Mouse (Mus musculus) erythroblast, embryonic 14.5 days (primary cell): ENCODE measurements around the gene Gm13285. TPM values are rescaled to one million over a fixed set of nuclear protein-coding genes. Genes with fewer than 3 reads are reported as not detected.
"Not testable (repeated sequence)": the region's sequence is repeated elsewhere in the genome, so short reads cannot be mapped to it uniquely, and the experiment has no call there.

Experiments
- H3K27me3 ChIP-seq: 2 replicates; pipeline ENCODE4 v1.6.1; 2012; ENCODE audit warnings: inconsistent platforms; ENCODE audit not compliant: control insufficient read depth
- H3K36me3 ChIP-seq: 2 replicates; pipeline ENCODE4 v1.6.1; 2012; ENCODE audit warnings: mild to moderate bottlenecking, inconsistent platforms; ENCODE audit not compliant: control insufficient read depth
- H3K4me1 ChIP-seq: 2 replicates; pipeline ENCODE4 v1.6.1; 2012; ENCODE audit warnings: inconsistent platforms; ENCODE audit not compliant: control insufficient read depth
- H3K4me3 ChIP-seq: replicated peaks from 2 replicates; pipeline ENCODE3; 2012; ENCODE audit warnings: moderate library complexity, mild to moderate bottlenecking, inconsistent platforms
- H3K9me3 ChIP-seq: 2 replicates; pipeline ENCODE4 v1.6.1; 2012; ENCODE audit warnings: low read length, inconsistent platforms, mixed read lengths; ENCODE audit not compliant: control insufficient read depth
- GATA1 ChIP-seq: IDR thresholded peaks from 2 replicates; pipeline ENCODE4 v1.6.1; 2012; ENCODE audit warnings: low read length, inconsistent platforms, mixed read lengths
- TAL1 ChIP-seq: IDR thresholded peaks from 3 replicates; pipeline ENCODE4 v1.6.1; 2012; ENCODE audit warnings: low read length, inconsistent platforms, mixed read lengths
- polyA plus RNA-seq: library from polyadenylated mRNA; stranded (reverse); fragments of >175 nt; gene quantifications from 2 replicates; pipeline ENCODE4 v1.2.3, GENCODE M21; 2012

Gene Gm13285
- polyA plus RNA-seq, 1 experiment, result not detected

GRCm38 (mm10) chr4:88815928-88816327 lies 16.5 kb downstream of the Gm13285 start, which contains the start of gene Ifna7:
Gene Ifna7 (plus strand): TSS chr4:88816228.
- no peak within 1 kb of the TSS for H3K4me3 ChIP-seq
- no peaks in the 10 kb centered on the region for H3K4me1 ChIP-seq
- TF ChIP-seq GATA1 (no peak), TAL1 (no peak)
- no peaks in the 10 kb centered on the region for H3K9me3 ChIP-seq
- no peaks in the 10 kb centered on the region for H3K27me3 ChIP-seq
- H3K36me3 ChIP-seq, result no peaks in the 10 kb centered on the region

- Histone ChIP-seq H3K27me3 (no peaks in the 10 kb centered on the region), H3K9me3 (no peaks in the 10 kb centered on the region), H3K4me3 (no peak within 1 kb of the TSS), H3K4me1 (no peaks in the 10 kb centered on the region), H3K36me3 (no peaks in the 10 kb centered on the region)
- TF ChIP-seq GATA1 (no peak), TAL1 (no peak)
These were observed 20.2 kb downstream of the Gm13285 start, which contains the start of gene Ifna11 for GRCm38 (mm10) chr4:88819659-88820058. Gene Ifna11 (plus strand): TSS chr4:88819959.

- no peak overlapping the region for H3K4me3 ChIP-seq
- TF ChIP-seq TAL1 (no peak), GATA1 (no peak)
- no peaks in the 10 kb centered on the region for H3K4me1 ChIP-seq
These were observed 23.5 kb downstream of the Gm13285 start for GRCm38 (mm10) chr4:88822995-88823394.

GRCm38 (mm10) chr4:88827116-88827515 lies 27.7 kb downstream of the Gm13285 start, which contains the start of gene Ifna6:
Gene Ifna6 (plus strand): TSS chr4:88827416.
- not testable (repeated sequence) for H3K4me1 ChIP-seq, H3K27me3 ChIP-seq, H3K9me3 ChIP-seq, H3K4me3 ChIP-seq, H3K36me3 ChIP-seq

More at GRCm38 (mm10) chr4:88822995-88823394, 23.5 kb downstream of the Gm13285 start:
- H3K9me3 ChIP-seq, result no peaks in the 10 kb centered on the region
- no peaks in the 10 kb centered on the region for H3K36me3 ChIP-seq
- no peaks in the 10 kb centered on the region for H3K27me3 ChIP-seq

- Histone ChIP-seq H3K36me3 (no peaks in the 10 kb centered on the region), H3K27me3 (no peaks in the 10 kb centered on the region), H3K4me1 (no peaks in the 10 kb centered on the region), H3K9me3 (no peaks in the 10 kb centered on the region), H3K4me3 (no peak overlapping the region)
- TF ChIP-seq GATA1 (no peak), TAL1 (no peak)
These were observed 31.1 kb downstream of the Gm13285 start for GRCm38 (mm10) chr4:88830523-88830922.

GRCm38 (mm10) chr4:88835225-88835624 lies 35.8 kb downstream of the Gm13285 start, which contains the start of gene Ifna5:
Gene Ifna5 (plus strand): TSS chr4:88835525.
- not testable (repeated sequence) for H3K4me1 ChIP-seq, H3K4me3 ChIP-seq, H3K27me3 ChIP-seq, H3K9me3 ChIP-seq, H3K36me3 ChIP-seq

- no peak overlapping the region for H3K4me3 ChIP-seq
- H3K27me3 ChIP-seq, result no peaks in the 10 kb centered on the region
- no peaks in the 10 kb centered on the region for H3K36me3 ChIP-seq
- no peaks in the 10 kb centered on the region for H3K4me1 ChIP-seq
- no peaks in the 10 kb centered on the region for H3K9me3 ChIP-seq
- no peak for TF ChIP-seq GATA1
- TF ChIP-seq TAL1, result no peak
These were observed 39.4 kb downstream of the Gm13285 start for GRCm38 (mm10) chr4:88838828-88839227.

GRCm38 (mm10) chr4:88840058-88840457 lies 40.6 kb downstream of the Gm13285 start:
- no peak for TF ChIP-seq GATA1
- no peak for TF ChIP-seq TAL1

GRCm38 (mm10) chr4:88841438-88841911 lies 42.0 kb downstream of the Gm13285 start, which contains the start of gene Ifna4:
Gene Ifna4 (plus strand): TSS chr4:88841861.
- TF ChIP-seq TAL1 (no peak), GATA1 (no peak)
- H3K36me3 ChIP-seq, result no peaks in the 10 kb centered on the region
- no peaks in the 10 kb centered on the region for H3K4me1 ChIP-seq
- no peaks in the 10 kb centered on the region for H3K27me3 ChIP-seq
- no peaks in the 10 kb centered on the region for H3K9me3 ChIP-seq
- H3K4me3 ChIP-seq, result no peak within 1 kb of the TSS

More at GRCm38 (mm10) chr4:88840058-88840457, 40.6 kb downstream of the Gm13285 start:
- Histone ChIP-seq H3K4me1 (no peaks in the 10 kb centered on the region), H3K36me3 (no peaks in the 10 kb centered on the region), H3K9me3 (no peaks in the 10 kb centered on the region), H3K27me3 (no peaks in the 10 kb centered on the region), H3K4me3 (no peak overlapping the region)

GRCm38 (mm10) chr4:88845334-88845733 lies 45.9 kb downstream of the Gm13285 start:
- H3K4me3 ChIP-seq, result no peak overlapping the region
- no peak for TF ChIP-seq TAL1
- no peak for TF ChIP-seq GATA1

More at GRCm38 (mm10) chr4:88845334-88845733, 45.9 kb downstream of the Gm13285 start:
- no peaks in the 10 kb centered on the region for H3K4me1 ChIP-seq
- H3K27me3 ChIP-seq, result no peaks in the 10 kb centered on the region
- no peaks in the 10 kb centered on the region for H3K36me3 ChIP-seq
- H3K9me3 ChIP-seq, result no peaks in the 10 kb centered on the region
